Mouse (Mus musculus): ENCODE measurements around the gene Tsnax. TPM values are rescaled to one million over a fixed set of nuclear protein-coding genes. Genes with fewer than 3 reads are reported as not detected.

Tsnax gene
- 32.2 and 46.9 TPM in 2 replicates for total RNA-seq (2012; rRNA removed)

DNA sequence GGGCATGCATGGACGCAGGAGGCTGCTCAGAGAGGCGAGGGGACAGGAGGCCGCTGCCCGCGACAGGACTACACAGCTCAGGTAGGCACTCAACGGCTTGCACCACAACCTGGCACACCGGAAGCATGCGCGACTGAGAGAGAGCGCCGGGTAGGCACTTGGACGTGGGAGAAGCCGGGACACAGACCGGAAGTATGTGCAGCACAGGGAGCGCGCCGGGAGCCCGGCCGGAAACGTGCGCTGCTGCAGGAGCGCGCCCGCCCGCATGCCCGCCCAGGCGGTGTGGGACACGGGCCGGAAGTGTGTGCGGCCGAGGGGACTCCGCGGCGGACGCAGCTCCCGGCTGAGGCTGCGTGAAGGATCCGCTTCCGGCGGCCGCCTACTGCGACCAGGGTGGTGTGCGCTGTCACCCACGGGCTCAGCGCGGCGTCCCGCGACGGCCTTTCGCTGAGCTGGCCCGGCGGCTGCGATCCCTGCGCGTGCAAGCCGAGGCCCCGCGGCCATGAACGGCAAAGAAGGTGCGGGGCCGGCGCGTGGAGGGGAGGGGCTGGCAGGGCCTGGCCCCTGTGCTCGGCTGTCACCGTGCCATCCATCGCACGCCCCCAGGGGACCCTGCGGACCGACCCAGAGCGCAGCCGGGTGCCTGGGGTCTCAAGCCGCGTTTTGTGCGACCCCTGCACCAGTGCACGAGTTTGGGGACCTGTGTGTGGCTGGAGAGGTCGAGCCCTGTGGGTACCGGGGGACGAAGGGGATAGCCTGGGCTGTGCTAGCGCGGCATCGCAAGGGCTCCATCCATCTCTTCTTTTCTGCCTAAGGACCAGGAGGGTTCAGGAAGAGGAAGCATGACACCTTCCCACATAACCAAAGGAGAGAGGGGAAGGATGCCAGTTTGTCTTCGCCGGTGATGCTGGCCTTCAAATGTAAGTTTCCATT lies at the start of gene Tsnax:
Gene Tsnax, plus strand, starts transcription at position 303 of the 933 bp plus-strand sequence.
- TF ChIP-seq HCFC1 (IDR thresholded peaks at IDR 0.05; ENCODE audit: borderline replicate concordance, insufficient read depth, low read length) = peak; percentile 82
- TF ChIP-seq ZNF384 (IDR thresholded peaks at IDR 0.05; ENCODE audit: low read depth, low read length) = no peak
- Histone ChIP-seq H3K4me3 (ENCODE audit: insufficient read depth in 1 of 2, low read depth in 1 of 2, low read length in 2 of 2, poor library complexity in 1 of 2, severe bottlenecking in 1 of 2) (peak within 1 kb of the TSS; percentile 85 to 86), H3K27ac (ENCODE audit: insufficient read depth, low read depth, low read length, poor library complexity, severe bottlenecking) (no peak within 1 kb of the TSS), H3K36me3 (ENCODE audit: control insufficient read depth, insufficient read depth, low read length, poor library complexity, severe bottlenecking) (peaks cover 3% of the 10 kb centered on the region; the same call in 1 of the 2 replicates), H3K9ac (ENCODE audit: insufficient read depth, low read depth, low read length, poor library complexity, severe bottlenecking) (peak within 1 kb of the TSS; percentile 79), H3K9me3 (ENCODE audit: control insufficient read depth, insufficient read depth, low read depth, low read length) (no peaks in the 10 kb centered on the region), H3K4me1 (ENCODE audit: control insufficient read depth in 2 of 2, insufficient read depth in 2 of 2, low read length in 2 of 2, poor library complexity in 1 of 2) (peaks cover 0 to 3% of the 10 kb centered on the region in 2 experiments; a peak in 1 of 4 replicates)
- DNase-seq (ENCODE audit: low read depth, low spot score) = peak; percentile 68
- in situ Hi-C loops (cut with MboI; ENCODE audit: low sequenced_read_pairs in 2 of 2, unreplicated experiment in 2 of 2) = no loop called here

DNA sequence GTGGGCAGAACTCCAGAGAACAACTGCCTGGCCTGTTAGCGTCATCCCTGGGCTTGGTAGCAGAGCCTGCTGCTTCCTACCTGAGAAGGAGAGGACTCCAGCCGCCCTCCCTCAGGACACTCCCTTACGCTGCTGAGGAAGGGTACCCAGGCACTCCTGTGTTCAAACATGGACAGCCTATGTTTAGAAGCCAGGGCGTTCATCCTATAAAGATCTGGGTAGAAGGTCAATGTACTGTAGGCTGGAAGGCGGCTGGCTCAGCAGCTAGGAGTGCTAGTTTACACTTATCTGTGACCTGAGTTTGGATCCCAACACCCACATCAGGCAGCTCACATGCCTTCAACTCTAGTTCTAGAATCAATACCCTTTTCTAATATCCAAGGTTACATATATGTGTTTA lies 49.6 kb upstream of the Tsnax start:
- H3K36me3 ChIP-seq (ENCODE audit: control insufficient read depth, insufficient read depth, low read length, poor library complexity, severe bottlenecking) = no peaks in the 10 kb centered on the region
- in situ Hi-C loops (cut with MboI; ENCODE audit: low sequenced_read_pairs in 2 of 2, unreplicated experiment in 2 of 2) = no loop called here
- TF ChIP-seq CHD2 (IDR thresholded peaks at IDR 0.05; ENCODE audit: low read depth, low read length) (no peak), ZC3H11A (IDR thresholded peaks at IDR 0.05; ENCODE audit: borderline replicate concordance, low read depth, low read length) (no peak), ZNF384 (IDR thresholded peaks at IDR 0.05; ENCODE audit: low read depth, low read length) (no peak), MAFK (IDR thresholded peaks at IDR 0.05; ENCODE audit: insufficient read depth, low read depth, low read length) (no peak), HCFC1 (IDR thresholded peaks at IDR 0.05; ENCODE audit: borderline replicate concordance, insufficient read depth, low read length) (no peak)
- H3K4me1 ChIP-seq (ENCODE audit: control insufficient read depth in 2 of 2, insufficient read depth in 2 of 2, low read length in 2 of 2, poor library complexity in 1 of 2) = no peaks in the 10 kb centered on the region
- H3K27ac ChIP-seq (ENCODE audit: insufficient read depth, low read depth, low read length, poor library complexity, severe bottlenecking) = no peak overlapping the region
- DNase-seq (ENCODE audit: low read depth, low spot score) = no peak
- no peak overlapping the region for H3K4me3 ChIP-seq (ENCODE audit: insufficient read depth in 1 of 2, low read depth in 1 of 2, low read length in 2 of 2, poor library complexity in 1 of 2, severe bottlenecking in 1 of 2)
- no peaks in the 10 kb centered on the region for H3K9me3 ChIP-seq (ENCODE audit: control insufficient read depth, insufficient read depth, low read depth, low read length)
- no peak overlapping the region for H3K9ac ChIP-seq (ENCODE audit: insufficient read depth, low read depth, low read length, poor library complexity, severe bottlenecking)

DNA sequence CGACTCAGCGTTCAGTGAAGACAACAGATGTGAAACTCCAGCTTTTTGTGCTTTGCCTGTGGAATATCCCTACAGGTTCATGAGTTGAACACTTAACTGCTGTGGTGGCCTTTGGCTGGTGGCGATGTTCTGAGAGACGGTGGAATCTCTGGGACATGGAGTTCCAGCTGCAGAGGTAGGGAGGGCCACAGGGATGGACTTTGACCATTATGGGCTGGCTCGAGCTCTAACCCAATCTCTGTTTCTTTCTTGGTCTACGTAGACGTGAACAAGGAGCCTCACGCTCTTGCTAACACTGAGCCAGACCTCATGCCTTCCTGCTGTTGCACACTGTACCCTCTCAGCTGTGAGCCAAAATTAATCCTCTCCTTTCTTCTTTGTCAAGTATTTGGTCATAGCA lies 47.8 kb upstream of the Tsnax start:
- Histone ChIP-seq H3K4me3 (ENCODE audit: insufficient read depth in 1 of 2, low read depth in 1 of 2, low read length in 2 of 2, poor library complexity in 1 of 2, severe bottlenecking in 1 of 2) (no peak overlapping the region), H3K9me3 (ENCODE audit: control insufficient read depth, insufficient read depth, low read depth, low read length) (no peaks in the 10 kb centered on the region), H3K4me1 (ENCODE audit: control insufficient read depth in 2 of 2, insufficient read depth in 2 of 2, low read length in 2 of 2, poor library complexity in 1 of 2) (no peaks in the 10 kb centered on the region), H3K9ac (ENCODE audit: insufficient read depth, low read depth, low read length, poor library complexity, severe bottlenecking) (no peak overlapping the region), H3K36me3 (ENCODE audit: control insufficient read depth, insufficient read depth, low read length, poor library complexity, severe bottlenecking) (no peaks in the 10 kb centered on the region), H3K27ac (ENCODE audit: insufficient read depth, low read depth, low read length, poor library complexity, severe bottlenecking) (no peak overlapping the region)
- TF ChIP-seq CHD2 (IDR thresholded peaks at IDR 0.05; ENCODE audit: low read depth, low read length) (no peak), HCFC1 (IDR thresholded peaks at IDR 0.05; ENCODE audit: borderline replicate concordance, insufficient read depth, low read length) (no peak), ZC3H11A (IDR thresholded peaks at IDR 0.05; ENCODE audit: borderline replicate concordance, low read depth, low read length) (no peak), MAFK (IDR thresholded peaks at IDR 0.05; ENCODE audit: insufficient read depth, low read depth, low read length) (no peak), ZNF384 (IDR thresholded peaks at IDR 0.05; ENCODE audit: low read depth, low read length) (no peak)
- in situ Hi-C loops (cut with MboI; ENCODE audit: low sequenced_read_pairs in 2 of 2, unreplicated experiment in 2 of 2) = no loop called here
- DNase-seq (ENCODE audit: low read depth, low spot score) = no peak

- no peak overlapping the region for H3K9ac ChIP-seq (ENCODE audit: insufficient read depth, low read depth, low read length, poor library complexity, severe bottlenecking)
- H3K4me1 ChIP-seq (ENCODE audit: control insufficient read depth in 2 of 2, insufficient read depth in 2 of 2, low read length in 2 of 2, poor library complexity in 1 of 2) = no peaks in the 10 kb centered on the region
- H3K9me3 ChIP-seq (ENCODE audit: control insufficient read depth, insufficient read depth, low read depth, low read length) = no peaks in the 10 kb centered on the region
- TF ChIP-seq MAFK (IDR thresholded peaks at IDR 0.05; ENCODE audit: insufficient read depth, low read depth, low read length) = no peak
- no peak overlapping the region for H3K4me3 ChIP-seq (ENCODE audit: insufficient read depth in 1 of 2, low read depth in 1 of 2, low read length in 2 of 2, poor library complexity in 1 of 2, severe bottlenecking in 1 of 2)
- H3K36me3 ChIP-seq (ENCODE audit: control insufficient read depth, insufficient read depth, low read length, poor library complexity, severe bottlenecking) = no peaks in the 10 kb centered on the region
- H3K27ac ChIP-seq (ENCODE audit: insufficient read depth, low read depth, low read length, poor library complexity, severe bottlenecking) = no peak overlapping the region
- no peak for DNase-seq (ENCODE audit: low read depth, low spot score)
- in situ Hi-C loops (cut with MboI; ENCODE audit: low sequenced_read_pairs in 2 of 2, unreplicated experiment in 2 of 2) = no loop called here
Observed at GRCm38 (mm10) chr8:124970312-124970933, 42.4 kb upstream of the Tsnax start.

Data from ES-E14 (cell line).